7 mouse cellular contexts compared by ENCODE assay signal in the genomic region with DNA sequence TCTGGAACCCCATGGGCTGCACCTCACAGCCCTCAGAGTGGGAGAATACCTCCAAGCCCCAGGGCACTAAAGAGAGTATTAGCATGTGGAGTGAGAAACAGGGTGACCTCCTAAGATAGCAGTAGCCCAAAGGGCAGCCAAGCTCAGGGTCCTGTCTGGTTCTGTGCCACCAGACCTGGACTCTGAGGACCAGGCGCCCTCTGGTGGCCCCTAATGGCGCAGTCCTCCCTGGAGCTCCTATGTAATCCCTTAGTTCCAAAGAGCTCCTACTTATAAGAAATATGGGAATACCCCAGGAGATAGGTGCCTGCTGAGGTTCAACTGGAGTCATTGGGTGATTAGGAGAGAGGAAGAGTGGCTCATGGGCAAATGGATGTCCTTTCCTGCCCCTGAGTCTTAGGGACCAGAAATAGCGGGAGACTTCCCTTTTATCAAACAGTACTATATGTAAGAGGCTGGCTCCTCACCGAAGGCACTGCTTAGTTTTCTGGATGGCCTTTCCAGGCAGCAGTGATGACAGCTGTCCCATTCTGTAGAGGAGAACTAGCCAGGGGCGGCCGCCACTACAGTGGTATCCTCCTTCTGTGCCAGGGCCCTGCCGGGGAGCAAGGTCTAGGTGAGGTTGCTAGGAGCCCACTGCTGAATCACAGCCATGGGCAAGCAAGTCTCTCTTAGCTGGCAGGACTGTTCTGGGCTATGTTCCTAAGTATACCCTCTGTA. TPM values are rescaled to one million over a fixed set of nuclear protein-coding genes. Genes with fewer than 3 reads are reported as not detected.
DNase-seq lines count a peak whose midpoint lies in the region; ATAC-seq lines count a peak whose summit lies in the region.

No protein-coding gene starts in this region.

- H3K4me2 ChIP-seq in hindbrain, embryonic 16.5 days (ENCODE audit: low read length) = peak overlapping the region; percentile 88

- H3K4me3 ChIP-seq in hindbrain, embryonic 16.5 days (ENCODE audit: low read length) = peak overlapping the region; percentile 92; the same call in 1 of the 2 replicates
- peak overlapping the region; percentile 93 for H3K4me3 ChIP-seq in midbrain, embryonic 10.5 days

- 44% methylated on average over 7 of the region's 7 CpGs for WGBS in hindbrain, embryonic 16.5 days
- 67% methylated on average over 7 of the region's 7 CpGs for WGBS in midbrain, embryonic 10.5 days

- peak overlapping the region; percentile 98; the same call in 1 of the 2 replicates for H3K9ac ChIP-seq in hindbrain, embryonic 16.5 days (ENCODE audit: low read depth, low read length)

- H3K36me3 ChIP-seq in hindbrain, embryonic 16.5 days (ENCODE audit: control insufficient read depth, insufficient read depth, low read length) = 0 out of 2 replicates have a peak, but pooled peaks cover 5% of the 10 kb centered on the region
- peaks cover 49% of the 10 kb centered on the region for H3K36me3 ChIP-seq in midbrain, embryonic 10.5 days

- H3K27me3 ChIP-seq in hindbrain, embryonic 16.5 days (replicated peaks; ENCODE audit: control insufficient read depth, insufficient read depth, low read length) = 0 out of 2 replicates have a peak, but pooled peaks cover 5% of the 10 kb centered on the region
- peaks cover 22% of the 10 kb centered on the region for H3K27me3 ChIP-seq in midbrain, embryonic 10.5 days (ENCODE audit: low read depth, poor library complexity, severe bottlenecking)

- H3K9me3 ChIP-seq in hindbrain, embryonic 16.5 days (ENCODE audit: control insufficient read depth, low read length) = no peaks in the 10 kb centered on the region
- no peaks in the 10 kb centered on the region for H3K9me3 ChIP-seq in midbrain, embryonic 10.5 days (replicated peaks)

- ATAC-seq in activated CD4-positive, CD25-positive, alpha-beta regulatory T cell, adult 4 months = peak; percentile 19
- peak; percentile 45; the same call in 1 of the 2 replicates for ATAC-seq in hindbrain, embryonic 16.5 days

- H3K4me1 ChIP-seq in hindbrain, embryonic 16.5 days (ENCODE audit: control insufficient read depth, insufficient read depth, low read depth, low read length) = peaks cover 41% of the 10 kb centered on the region
- peaks cover 42% of the 10 kb centered on the region for H3K4me1 ChIP-seq in midbrain, embryonic 10.5 days

- no peak overlapping the region; the same call in 1 of the 2 replicates for H3K27ac ChIP-seq in hindbrain, embryonic 16.5 days (ENCODE audit: low read depth, low read length)
- no peak overlapping the region for H3K27ac ChIP-seq in midbrain, embryonic 10.5 days (replicated peaks)

- peak; percentile 95 to 96 for DNase-seq in cerebellum, postnatal 10 days
- DNase-seq in frontal cortex, postnatal 25 days (ENCODE audit: low spot score in 2 of 2) = peak; percentile 84 to 85
- DNase-seq in left cerebral cortex, adult 18-20 months (ENCODE audit: low spot score in 2 of 2) = peak; percentile 85 to 89
- DNase-seq in midbrain, embryonic 10.5 days (ENCODE audit: low spot score) = peak; percentile 85
- DNase-seq in right cerebral cortex, postnatal 4 days = peak; percentile 88

RNA-seq across cellular contexts. Expression of a gene that starts 2.7 kb away (rescaled TPM):
- 1 to 10 TPM; 1.6 to 2.2 TPM for polyA plus RNA-seq in activated CD4-positive, CD25-positive, alpha-beta regulatory T cell, adult 4 months (2017; shearing (Covaris generic))
- 57.2 and 65.4 TPM in 2 replicates for polyA plus RNA-seq in hindbrain, embryonic 16.5 days (2015; fragmentation: Nextera tagmentation; extraction: Ambion mirVana)
- total RNA-seq in left cerebral cortex, adult 18-20 months (2021) = 10 to 100 TPM; 81.6 to 86.5 TPM
- 65.5 and 71.4 TPM in 2 replicates for polyA plus RNA-seq in midbrain, embryonic 10.5 days (2016; fragmentation: Nextera tagmentation; extraction: Ambion mirVana)

Comparison
In these comparisons a context has a peak if more than half of its experiments do, and no peak if none do; other contexts are left out.
1. RNA of a gene that starts 2.7 kb away (polyA plus RNA-seq): 65.5 to 71.4 TPM in midbrain, embryonic 10.5 days and 57.2 to 65.4 TPM in hindbrain, embryonic 16.5 days; 1.6 to 2.2 TPM in activated CD4-positive, CD25-positive, alpha-beta regulatory T cell, adult 4 months; every median in the first group is over 10 times any median in the second.
2. Peak in every context shown above with its lines, with median percentiles within 50 percentile points of each other: DNase-seq.